Mouse (Mus musculus): ENCODE data around the gene Xxylt1. TPM values are rescaled to one million over a fixed set of nuclear protein-coding genes. Genes with fewer than 3 reads are reported as not detected.

Xxylt1 gene
- polyA plus RNA-seq, 1 experiment = 12.5 TPM

- TF ChIP-seq POLR2A (IDR thresholded peaks at IDR 0.05; ENCODE audit: borderline replicate concordance, low read depth, low read length) (no peak), CTCF (IDR thresholded peaks at IDR 0.05; ENCODE audit: low read depth, low read length) (no peak)
- Histone ChIP-seq H3K4me3 (ENCODE audit: insufficient read depth, low read length) (no peak overlapping the region), H3K4me1 (ENCODE audit: control insufficient read depth, insufficient read depth, low read length) (peaks cover 35% of the 10 kb centered on the region), H3K27ac (ENCODE audit: insufficient read depth, low read depth, low read length) (peak overlapping the region; percentile 46)
These were observed 132.6 kb downstream of the Xxylt1 start for GRCm38 (mm10) chr16:30948636-30949035.

GRCm38 (mm10) chr16:30948216-30948615 is 133.0 kb downstream of the Xxylt1 start:
- Histone ChIP-seq H3K4me3 (ENCODE audit: insufficient read depth, low read length) (no peak overlapping the region), H3K27ac (ENCODE audit: insufficient read depth, low read depth, low read length) (peak overlapping the region; percentile 46; the same call in 1 of the 2 replicates), H3K4me1 (ENCODE audit: control insufficient read depth, insufficient read depth, low read length) (peaks cover 39% of the 10 kb centered on the region)
- TF ChIP-seq CTCF (IDR thresholded peaks at IDR 0.05; ENCODE audit: low read depth, low read length) = no peak
- TF ChIP-seq POLR2A (IDR thresholded peaks at IDR 0.05; ENCODE audit: borderline replicate concordance, low read depth, low read length) = no peak

GRCm38 (mm10) chr16:30944886-30945285 is 136.3 kb downstream of the Xxylt1 start:
- peaks cover 50% of the 10 kb centered on the region for H3K4me1 ChIP-seq (ENCODE audit: control insufficient read depth, insufficient read depth, low read length)
- TF ChIP-seq CTCF (IDR thresholded peaks at IDR 0.05; ENCODE audit: low read depth, low read length) = no peak
- TF ChIP-seq POLR2A (IDR thresholded peaks at IDR 0.05; ENCODE audit: borderline replicate concordance, low read depth, low read length) = no peak
- H3K27ac ChIP-seq (ENCODE audit: insufficient read depth, low read depth, low read length) = peak overlapping the region; percentile 39
- H3K4me3 ChIP-seq (ENCODE audit: insufficient read depth, low read length) = no peak overlapping the region

GRCm38 (mm10) chr16:30943919-30944318 is 137.3 kb downstream of the Xxylt1 start:
- no peak for TF ChIP-seq CTCF (IDR thresholded peaks at IDR 0.05; ENCODE audit: low read depth, low read length)
- TF ChIP-seq POLR2A (IDR thresholded peaks at IDR 0.05; ENCODE audit: borderline replicate concordance, low read depth, low read length) = no peak
- Histone ChIP-seq H3K4me1 (ENCODE audit: control insufficient read depth, insufficient read depth, low read length) (peaks cover 54% of the 10 kb centered on the region), H3K27ac (ENCODE audit: insufficient read depth, low read depth, low read length) (peak overlapping the region; percentile 26; the same call in 1 of the 2 replicates), H3K4me3 (ENCODE audit: insufficient read depth, low read length) (no peak overlapping the region)

GRCm38 (mm10) chr16:30940699-30941098 is 140.5 kb downstream of the Xxylt1 start:
- H3K4me1 ChIP-seq (ENCODE audit: control insufficient read depth, insufficient read depth, low read length) = peaks cover 55% of the 10 kb centered on the region
- H3K27ac ChIP-seq (ENCODE audit: insufficient read depth, low read depth, low read length) = no peak overlapping the region
- H3K4me3 ChIP-seq (ENCODE audit: insufficient read depth, low read length) = no peak overlapping the region
- TF ChIP-seq POLR2A (IDR thresholded peaks at IDR 0.05; ENCODE audit: borderline replicate concordance, low read depth, low read length) = no peak
- TF ChIP-seq CTCF (IDR thresholded peaks at IDR 0.05; ENCODE audit: low read depth, low read length) = peak; percentile 23; the same call in 1 of the 2 replicates

- H3K4me1 ChIP-seq (ENCODE audit: control insufficient read depth, insufficient read depth, low read length) = peaks cover 48% of the 10 kb centered on the region
- H3K4me3 ChIP-seq (ENCODE audit: insufficient read depth, low read length) = no peak overlapping the region
- TF ChIP-seq CTCF (IDR thresholded peaks at IDR 0.05; ENCODE audit: low read depth, low read length) (no peak), POLR2A (IDR thresholded peaks at IDR 0.05; ENCODE audit: borderline replicate concordance, low read depth, low read length) (no peak)
- peak overlapping the region; percentile 29 for H3K27ac ChIP-seq (ENCODE audit: insufficient read depth, low read depth, low read length)
These were observed 141.3 kb downstream of the Xxylt1 start for GRCm38 (mm10) chr16:30939903-30940302.

GRCm38 (mm10) chr16:30939210-30939609 is 142.0 kb downstream of the Xxylt1 start:
- Histone ChIP-seq H3K4me3 (ENCODE audit: insufficient read depth, low read length) (no peak overlapping the region), H3K27ac (ENCODE audit: insufficient read depth, low read depth, low read length) (peak overlapping the region; percentile 7; the same call in 1 of the 2 replicates), H3K4me1 (ENCODE audit: control insufficient read depth, insufficient read depth, low read length) (peaks cover 43% of the 10 kb centered on the region)
- TF ChIP-seq CTCF (IDR thresholded peaks at IDR 0.05; ENCODE audit: low read depth, low read length) (no peak), POLR2A (IDR thresholded peaks at IDR 0.05; ENCODE audit: borderline replicate concordance, low read depth, low read length) (no peak)

- Histone ChIP-seq H3K4me3 (ENCODE audit: insufficient read depth, low read length) (no peak overlapping the region), H3K27ac (ENCODE audit: insufficient read depth, low read depth, low read length) (peak overlapping the region; percentile 7; the same call in 1 of the 2 replicates), H3K4me1 (ENCODE audit: control insufficient read depth, insufficient read depth, low read length) (peaks cover 38% of the 10 kb centered on the region)
- TF ChIP-seq CTCF (IDR thresholded peaks at IDR 0.05; ENCODE audit: low read depth, low read length) (no peak), POLR2A (IDR thresholded peaks at IDR 0.05; ENCODE audit: borderline replicate concordance, low read depth, low read length) (no peak)
These were observed 142.6 kb downstream of the Xxylt1 start for GRCm38 (mm10) chr16:30938664-30939063.

GRCm38 (mm10) chr16:30937665-30938064 is 143.6 kb downstream of the Xxylt1 start:
- Histone ChIP-seq H3K27ac (ENCODE audit: insufficient read depth, low read depth, low read length) (no peak overlapping the region), H3K4me1 (ENCODE audit: control insufficient read depth, insufficient read depth, low read length) (peaks cover 29% of the 10 kb centered on the region)

GRCm38 (mm10) chr16:30936471-30936870 is 144.8 kb downstream of the Xxylt1 start:
- H3K27ac ChIP-seq (ENCODE audit: insufficient read depth, low read depth, low read length) = no peak overlapping the region
- peaks cover 27% of the 10 kb centered on the region for H3K4me1 ChIP-seq (ENCODE audit: control insufficient read depth, insufficient read depth, low read length)
- no peak overlapping the region for H3K4me3 ChIP-seq (ENCODE audit: insufficient read depth, low read length)
- TF ChIP-seq POLR2A (IDR thresholded peaks at IDR 0.05; ENCODE audit: borderline replicate concordance, low read depth, low read length) (no peak), CTCF (IDR thresholded peaks at IDR 0.05; ENCODE audit: low read depth, low read length) (no peak)

More at GRCm38 (mm10) chr16:30937665-30938064, 143.6 kb downstream of the Xxylt1 start:
- TF ChIP-seq POLR2A (IDR thresholded peaks at IDR 0.05; ENCODE audit: borderline replicate concordance, low read depth, low read length) (no peak), CTCF (IDR thresholded peaks at IDR 0.05; ENCODE audit: low read depth, low read length) (no peak)
- H3K4me3 ChIP-seq (ENCODE audit: insufficient read depth, low read length) = no peak overlapping the region
